Mouse (Mus musculus): Measurements from ENCODE around the gene Gm10570. TPM values are rescaled to one million over a fixed set of nuclear protein-coding genes. Genes with fewer than 3 reads are reported as not detected.

Gm10570 gene
- polyA plus RNA-seq, 1 experiment from 2014 or later: not detected

DNA sequence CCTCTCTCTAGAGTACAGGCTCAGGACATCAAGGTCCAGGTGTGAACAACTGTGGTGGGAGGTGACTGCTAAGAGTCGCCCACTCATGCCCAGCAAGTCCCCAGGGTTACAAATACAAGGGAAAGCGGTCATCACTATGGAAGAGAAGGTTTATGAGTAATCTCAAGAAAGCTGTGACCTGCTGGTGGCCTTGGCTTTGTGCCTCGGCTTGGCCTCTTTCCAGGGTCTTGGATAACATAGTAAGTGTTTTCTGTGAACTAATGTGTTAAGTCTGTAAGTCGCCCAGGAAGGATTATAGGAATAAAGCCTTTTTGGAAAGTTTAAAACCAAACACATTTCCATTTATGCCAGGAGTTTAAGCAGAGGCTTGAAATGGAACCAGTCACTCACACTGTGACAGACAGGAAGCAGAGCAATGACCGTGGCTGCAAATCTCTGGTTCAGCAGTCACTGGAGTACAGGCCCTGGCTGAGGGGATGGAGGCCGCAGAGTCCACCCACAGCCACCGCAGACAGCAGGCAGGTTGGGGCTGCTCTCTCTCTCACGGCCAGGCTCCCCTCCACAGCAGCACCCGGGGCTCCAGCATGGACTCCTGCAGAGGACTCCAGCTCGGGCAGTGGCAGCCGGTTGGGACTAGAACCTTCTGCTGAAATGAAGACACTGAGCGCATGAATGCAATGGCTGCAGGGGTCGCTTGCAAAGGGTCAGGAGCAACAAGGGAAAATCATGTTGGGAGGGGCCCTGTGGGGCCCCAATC, 7.5 kb upstream of the Gm10570 start:
- Histone ChIP-seq H3K4me3 (ENCODE audit: low read depth, low read length) (no peak overlapping the region), H3K4me1 (ENCODE audit: control insufficient read depth, insufficient read depth, low read length) (peaks cover 9% of the 10 kb centered on the region; the same call in 1 of the 2 replicates), H3K9me3 (ENCODE audit: control insufficient read depth, low read depth, low read length) (no peaks in the 10 kb centered on the region), H3K9ac (replicated peaks; ENCODE audit: low read depth, low read length) (no peak overlapping the region), H3K4me2 (replicated peaks; ENCODE audit: low read depth, low read length) (no peak overlapping the region), H3K36me3 (ENCODE audit: control insufficient read depth, insufficient read depth, low read length) (peaks cover 7% of the 10 kb centered on the region; the same call in 1 of the 2 replicates), H3K27ac (ENCODE audit: low read length) (no peak overlapping the region), H3K27me3 (ENCODE audit: control insufficient read depth, insufficient read depth, low read length) (no peaks in the 10 kb centered on the region)
- no peak for ATAC-seq (ENCODE audit: insufficient number of reproducible peaks, insufficient read depth, low FRiP score, low read depth)
- 66% methylated on average over 13 of the region's 13 CpGs for WGBS

DNA sequence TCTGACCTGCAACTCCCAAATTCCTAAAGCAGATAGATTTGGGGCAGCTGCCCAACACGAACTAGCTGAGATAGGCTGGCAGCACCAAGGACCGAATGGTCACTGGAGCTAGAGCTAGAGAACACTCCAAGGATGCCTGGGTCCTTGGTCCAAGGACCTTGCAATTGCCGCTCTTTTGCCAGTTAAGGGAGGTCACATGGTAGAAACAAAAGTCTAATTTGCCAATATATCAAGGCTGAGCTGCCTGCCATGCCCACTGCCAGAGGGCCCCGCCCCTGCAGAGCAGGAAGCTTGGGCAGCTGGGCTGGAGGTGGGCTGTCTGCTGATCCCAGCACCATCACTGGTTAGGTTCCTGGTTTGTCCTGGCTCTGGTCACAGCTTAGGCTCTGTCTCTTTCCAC, 5.1 kb upstream of the Gm10570 start:
- no peak overlapping the region for H3K4me2 ChIP-seq (replicated peaks; ENCODE audit: low read depth, low read length)
- no peak overlapping the region for H3K4me3 ChIP-seq (ENCODE audit: low read depth, low read length)
- H3K9me3 ChIP-seq (ENCODE audit: control insufficient read depth, low read depth, low read length): no peaks in the 10 kb centered on the region
- H3K36me3 ChIP-seq (ENCODE audit: control insufficient read depth, insufficient read depth, low read length): peaks cover 7% of the 10 kb centered on the region; the same call in 1 of the 2 replicates
- H3K4me1 ChIP-seq (ENCODE audit: control insufficient read depth, insufficient read depth, low read length): peaks cover 9% of the 10 kb centered on the region; the same call in 1 of the 2 replicates
- WGBS: 93% methylated on average over 4 of the region's 4 CpGs
- no peak for ATAC-seq (ENCODE audit: insufficient number of reproducible peaks, insufficient read depth, low FRiP score, low read depth)
- H3K9ac ChIP-seq (replicated peaks; ENCODE audit: low read depth, low read length): no peak overlapping the region
- H3K27me3 ChIP-seq (ENCODE audit: control insufficient read depth, insufficient read depth, low read length): no peaks in the 10 kb centered on the region
- no peak overlapping the region for H3K27ac ChIP-seq (ENCODE audit: low read length)

DNA sequence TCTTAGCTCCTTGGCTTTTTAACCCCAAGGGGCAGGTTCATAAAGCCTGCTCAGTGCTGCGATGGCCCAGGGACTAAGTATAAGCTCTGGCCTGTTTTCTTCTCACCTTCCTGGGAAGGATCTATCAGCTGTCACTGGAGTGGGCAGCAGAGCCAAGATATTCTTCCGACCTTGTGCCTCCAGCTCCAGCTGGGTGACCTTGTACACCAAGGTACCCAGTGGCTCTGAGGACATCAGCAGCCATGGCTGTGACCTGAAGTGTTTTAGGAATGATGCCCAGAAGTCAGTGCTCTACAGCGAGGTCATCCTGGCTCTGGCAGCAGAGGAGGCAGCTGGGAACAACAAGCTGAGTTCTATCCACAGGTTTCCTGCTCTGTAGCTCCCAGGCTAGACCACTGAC, 4.1 kb upstream of the Gm10570 start:
- Histone ChIP-seq H3K4me1 (ENCODE audit: control insufficient read depth, insufficient read depth, low read length) (peaks cover 9% of the 10 kb centered on the region; the same call in 1 of the 2 replicates), H3K9ac (replicated peaks; ENCODE audit: low read depth, low read length) (no peak overlapping the region), H3K4me3 (ENCODE audit: low read depth, low read length) (no peak overlapping the region), H3K4me2 (replicated peaks; ENCODE audit: low read depth, low read length) (no peak overlapping the region), H3K27ac (ENCODE audit: low read length) (no peak overlapping the region), H3K27me3 (ENCODE audit: control insufficient read depth, insufficient read depth, low read length) (peaks cover 4% of the 10 kb centered on the region; the same call in 1 of the 2 replicates), H3K9me3 (ENCODE audit: control insufficient read depth, low read depth, low read length) (no peaks in the 10 kb centered on the region), H3K36me3 (ENCODE audit: control insufficient read depth, insufficient read depth, low read length) (peaks cover 7% of the 10 kb centered on the region; the same call in 1 of the 2 replicates)
- ATAC-seq (ENCODE audit: insufficient number of reproducible peaks, insufficient read depth, low FRiP score, low read depth): no peak
- 88% methylated on average over 3 of the region's 3 CpGs for WGBS

DNA sequence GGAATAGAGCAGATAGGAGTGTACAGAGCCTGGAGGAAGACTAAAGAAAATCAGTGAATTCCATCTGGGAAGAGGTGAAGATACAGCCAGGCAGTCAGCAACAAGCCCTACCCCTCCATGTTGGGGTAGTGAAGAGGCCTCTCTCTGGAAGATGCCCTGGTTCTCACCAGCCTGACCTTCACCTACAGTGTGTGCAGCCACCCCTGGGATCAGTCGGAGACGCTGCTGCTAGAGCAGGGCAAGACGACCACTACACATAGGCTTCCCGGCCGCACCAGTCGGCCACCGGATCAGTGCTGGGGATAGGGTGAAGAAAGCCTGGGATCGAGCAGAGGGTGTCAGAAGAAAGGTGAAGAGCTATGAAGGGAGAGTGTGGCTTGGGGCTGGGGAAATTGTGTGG, 780 bp upstream of the Gm10570 start:
- no peaks in the 10 kb centered on the region for H3K4me1 ChIP-seq (ENCODE audit: control insufficient read depth, insufficient read depth, low read length)
- peak overlapping the region; percentile 93 for H3K4me2 ChIP-seq (replicated peaks; ENCODE audit: low read depth, low read length)
- peaks cover 4% of the 10 kb centered on the region; the same call in 1 of the 2 replicates for H3K27me3 ChIP-seq (ENCODE audit: control insufficient read depth, insufficient read depth, low read length)
- H3K27ac ChIP-seq (ENCODE audit: low read length): no peak overlapping the region
- WGBS: 54% methylated on average over 8 of the region's 8 CpGs
- ATAC-seq (ENCODE audit: insufficient number of reproducible peaks, insufficient read depth, low FRiP score, low read depth): no peak
- H3K36me3 ChIP-seq (ENCODE audit: control insufficient read depth, insufficient read depth, low read length): no peaks in the 10 kb centered on the region; the same call in 1 of the 2 replicates
- H3K9ac ChIP-seq (replicated peaks; ENCODE audit: low read depth, low read length): no peak overlapping the region; the same call in 1 of the 2 replicates
- H3K9me3 ChIP-seq (ENCODE audit: control insufficient read depth, low read depth, low read length): no peaks in the 10 kb centered on the region
- H3K4me3 ChIP-seq (ENCODE audit: low read depth, low read length): peak overlapping the region; percentile 41; the same call in 1 of the 2 replicates

DNA sequence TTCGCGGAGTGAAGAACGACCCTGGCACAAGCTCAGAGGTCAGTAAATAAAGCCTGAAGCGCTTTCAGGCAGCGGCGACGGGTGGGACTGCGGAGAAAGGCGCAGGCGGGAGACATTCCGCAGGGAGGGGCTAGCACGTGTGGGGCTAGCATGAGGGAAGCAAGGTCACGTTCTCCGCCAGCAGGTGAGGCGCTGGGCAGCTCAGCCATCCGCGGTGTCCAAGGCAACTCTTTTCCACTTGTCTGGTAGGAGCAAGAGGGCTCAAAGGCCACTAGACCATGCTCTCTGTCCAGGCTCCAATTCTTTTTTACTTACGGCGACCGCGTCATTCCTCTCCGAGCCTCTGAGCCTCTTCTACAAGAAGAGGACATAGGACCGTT, 633 bp downstream of the Gm10570 start:
- no peak overlapping the region for H3K9ac ChIP-seq (replicated peaks; ENCODE audit: low read depth, low read length)

DNA sequence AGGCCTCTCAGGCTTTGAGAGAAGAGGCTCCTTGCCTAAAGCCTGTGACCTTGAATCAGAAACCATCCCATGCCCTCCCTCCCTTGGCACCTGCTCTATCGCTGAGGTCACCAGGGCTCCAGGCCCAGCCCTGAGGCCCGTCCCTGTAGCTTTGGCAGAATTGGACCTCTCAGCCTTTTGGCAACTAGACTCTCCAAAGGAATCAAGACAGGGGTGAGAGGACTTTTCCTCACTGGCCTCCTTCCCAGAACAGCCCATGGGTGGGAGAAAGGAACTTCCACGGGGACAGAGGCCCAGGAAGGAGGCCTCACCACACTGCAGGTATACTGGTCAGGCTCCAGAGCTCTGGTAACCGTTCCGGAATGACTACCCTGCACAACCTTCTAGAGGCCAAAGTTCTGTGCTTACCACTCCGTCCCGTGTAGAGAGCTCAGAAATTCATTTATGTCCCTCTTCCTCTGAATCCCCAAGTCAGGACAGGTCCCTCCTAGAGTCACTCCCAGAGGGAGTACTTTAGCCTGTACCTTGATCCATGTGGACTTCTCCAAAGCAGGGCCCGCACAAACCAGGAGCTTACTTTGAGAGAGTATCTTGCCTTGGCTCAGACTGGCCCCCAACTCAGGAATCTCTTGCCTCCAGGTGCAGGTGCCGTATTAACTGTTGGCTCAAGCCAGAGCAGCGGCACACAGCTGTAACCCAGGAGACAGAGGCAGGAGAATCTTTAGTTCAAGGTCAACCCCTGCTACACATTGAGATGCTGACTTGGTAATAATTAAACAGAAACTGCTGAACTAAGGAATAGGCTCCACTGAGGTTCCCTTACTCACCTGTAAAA, 1.5 kb downstream of the Gm10570 start:
- ATAC-seq (ENCODE audit: insufficient number of reproducible peaks, insufficient read depth, low FRiP score, low read depth): no peak
- WGBS: 75% methylated on average over 10 of the region's 10 CpGs
- no peaks in the 10 kb centered on the region for H3K36me3 ChIP-seq (ENCODE audit: control insufficient read depth, insufficient read depth, low read length)
- H3K27ac ChIP-seq (ENCODE audit: low read length): no peak overlapping the region
- H3K4me1 ChIP-seq (ENCODE audit: control insufficient read depth, insufficient read depth, low read length): no peaks in the 10 kb centered on the region
- peak overlapping the region; percentile 41; the same call in 1 of the 2 replicates for H3K4me3 ChIP-seq (ENCODE audit: low read depth, low read length)
- H3K9ac ChIP-seq (replicated peaks; ENCODE audit: low read depth, low read length): no peak overlapping the region
- peak overlapping the region; percentile 93; the same call in 1 of the 2 replicates for H3K4me2 ChIP-seq (replicated peaks; ENCODE audit: low read depth, low read length)
- no peaks in the 10 kb centered on the region for H3K9me3 ChIP-seq (ENCODE audit: control insufficient read depth, low read depth, low read length)
- H3K27me3 ChIP-seq (ENCODE audit: control insufficient read depth, insufficient read depth, low read length): peaks cover 4% of the 10 kb centered on the region; the same call in 1 of the 2 replicates

More for the DNA sequence above, 633 bp downstream of the Gm10570 start:
- under 1% methylated on average over 23 of the region's 23 CpGs for WGBS
- Histone ChIP-seq H3K4me3 (ENCODE audit: low read depth, low read length) (peak overlapping the region; percentile 41), H3K4me2 (replicated peaks; ENCODE audit: low read depth, low read length) (peak overlapping the region; percentile 93), H3K4me1 (ENCODE audit: control insufficient read depth, insufficient read depth, low read length) (no peaks in the 10 kb centered on the region), H3K9me3 (ENCODE audit: control insufficient read depth, low read depth, low read length) (no peaks in the 10 kb centered on the region), H3K36me3 (ENCODE audit: control insufficient read depth, insufficient read depth, low read length) (no peaks in the 10 kb centered on the region), H3K27ac (ENCODE audit: low read length) (no peak overlapping the region), H3K27me3 (ENCODE audit: control insufficient read depth, insufficient read depth, low read length) (peaks cover 4% of the 10 kb centered on the region; the same call in 1 of the 2 replicates)
- ATAC-seq (ENCODE audit: insufficient number of reproducible peaks, insufficient read depth, low FRiP score, low read depth): no peak

DNA sequence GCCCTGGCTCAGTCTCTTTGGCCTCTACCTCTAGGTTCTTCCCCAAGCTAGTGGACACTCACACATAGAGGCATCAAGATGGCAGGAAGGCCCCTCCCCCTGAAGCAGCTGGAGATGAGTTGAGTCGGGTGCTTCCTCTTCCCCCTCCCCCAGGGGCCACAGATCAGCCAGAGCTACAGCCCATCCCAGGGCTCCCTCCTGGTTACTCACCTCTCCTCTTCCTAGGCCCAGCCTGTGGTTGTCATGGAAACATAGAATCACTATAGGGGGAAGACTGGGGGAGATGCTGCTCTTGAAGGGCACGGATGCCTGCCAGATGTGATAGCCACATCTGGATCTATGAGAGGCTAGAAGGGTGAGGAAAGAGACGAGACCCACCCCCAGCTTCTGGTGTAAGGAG, 3.7 kb downstream of the Gm10570 start:
- H3K9me3 ChIP-seq (ENCODE audit: control insufficient read depth, low read depth, low read length): no peaks in the 10 kb centered on the region
- no peak overlapping the region for H3K4me2 ChIP-seq (replicated peaks; ENCODE audit: low read depth, low read length)
- 27% methylated on average over 3 of the region's 3 CpGs for WGBS
- H3K27ac ChIP-seq (ENCODE audit: low read length): no peak overlapping the region
- no peaks in the 10 kb centered on the region for H3K36me3 ChIP-seq (ENCODE audit: control insufficient read depth, insufficient read depth, low read length)
- H3K27me3 ChIP-seq (ENCODE audit: control insufficient read depth, insufficient read depth, low read length): peaks cover 4% of the 10 kb centered on the region; the same call in 1 of the 2 replicates
- ATAC-seq (ENCODE audit: insufficient number of reproducible peaks, insufficient read depth, low FRiP score, low read depth): no peak
- H3K4me1 ChIP-seq (ENCODE audit: control insufficient read depth, insufficient read depth, low read length): no peaks in the 10 kb centered on the region
- H3K9ac ChIP-seq (replicated peaks; ENCODE audit: low read depth, low read length): no peak overlapping the region
- no peak overlapping the region for H3K4me3 ChIP-seq (ENCODE audit: low read depth, low read length)

DNA sequence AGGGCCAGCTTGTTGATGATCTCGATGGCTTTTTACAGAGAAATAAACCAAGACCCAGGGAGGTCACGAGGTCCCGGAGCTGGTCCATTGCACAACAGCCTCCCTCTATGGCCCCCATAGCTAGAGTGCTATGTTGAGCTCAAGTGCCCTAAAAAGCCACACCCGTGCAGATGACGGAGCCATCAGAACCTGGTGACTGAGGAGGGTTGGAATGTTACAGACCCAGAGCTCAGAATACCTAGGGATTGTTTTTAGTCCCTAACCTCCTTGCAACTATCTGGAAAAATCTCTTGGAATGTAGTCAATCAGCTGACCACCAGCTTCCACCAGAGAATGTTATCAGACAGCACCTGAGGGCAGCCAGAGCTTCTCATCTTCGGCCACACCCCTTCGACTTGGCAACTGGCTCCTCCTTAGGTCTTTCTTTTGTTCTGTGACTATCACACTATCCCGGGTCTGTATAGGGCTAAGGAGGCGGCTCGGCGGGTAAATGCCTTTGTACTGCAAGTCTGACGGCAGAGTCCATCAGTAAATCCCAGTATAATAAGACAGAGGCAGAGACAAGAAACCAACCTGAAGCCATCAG, 6.1 kb downstream of the Gm10570 start:
- no peak for ATAC-seq (ENCODE audit: insufficient number of reproducible peaks, insufficient read depth, low FRiP score, low read depth)

More for the DNA sequence above, 6.1 kb downstream of the Gm10570 start:
- no peaks in the 10 kb centered on the region for H3K4me1 ChIP-seq (ENCODE audit: control insufficient read depth, insufficient read depth, low read length)
- no peak overlapping the region for H3K4me2 ChIP-seq (replicated peaks; ENCODE audit: low read depth, low read length)
- no peaks in the 10 kb centered on the region for H3K9me3 ChIP-seq (ENCODE audit: control insufficient read depth, low read depth, low read length)
- no peak overlapping the region for H3K9ac ChIP-seq (replicated peaks; ENCODE audit: low read depth, low read length)
- 62% methylated on average over 12 of the region's 12 CpGs for WGBS
- H3K27me3 ChIP-seq (ENCODE audit: control insufficient read depth, insufficient read depth, low read length): no peaks in the 10 kb centered on the region
- no peak overlapping the region for H3K27ac ChIP-seq (ENCODE audit: low read length)
- no peak overlapping the region for H3K4me3 ChIP-seq (ENCODE audit: low read depth, low read length)
- no peaks in the 10 kb centered on the region for H3K36me3 ChIP-seq (ENCODE audit: control insufficient read depth, insufficient read depth, low read length)
